Mouse (Mus musculus) liver, embryonic 16.5 days (tissue): Measurements from ENCODE around the gene Pdia4. TPM values are rescaled to one million over a fixed set of nuclear protein-coding genes. Genes with fewer than 3 reads are reported as not detected.

ENCODE experiments used
- ATAC-seq: fragments of 200-750 bp; cut with Nextera tagmentation; 2 replicates; pipeline ENCODE4 v1.8.0; 2017; ENCODE audit warnings: low read depth, mild to moderate bottlenecking, moderate number of reproducible peaks, moderate library complexity
- H3K27ac ChIP-seq: fragments of 300-500 bp; sonication (generic); 2 replicates; pipeline ENCODE4 v1.5.1; 2014; ENCODE audit warnings: mild to moderate bottlenecking, low read length
- H3K27me3 ChIP-seq: fragments of 300-500 bp; sonication (generic); 2 replicates; pipeline ENCODE4 v1.6.1; 2014; ENCODE audit warnings: low read depth, low read length, mixed read lengths; ENCODE audit not compliant: control insufficient read depth, insufficient read depth
- H3K36me3 ChIP-seq: fragments of 300-500 bp; sonication (generic); 2 replicates; pipeline ENCODE4 v1.6.1; 2014; ENCODE audit warnings: mild to moderate bottlenecking; ENCODE audit not compliant: control insufficient read depth, insufficient read depth
- H3K4me1 ChIP-seq: fragments of 300-500 bp; sonication (generic); 2 replicates; pipeline ENCODE4 v1.6.1; 2014; ENCODE audit warnings: low read depth, low read length, mixed read lengths; ENCODE audit not compliant: control insufficient read depth
- H3K4me2 ChIP-seq: fragments of 300-500 bp; sonication (generic); 2 replicates; pipeline ENCODE4 v1.6.1; 2014; ENCODE audit warnings: low read depth, low read length, mixed read lengths
- H3K4me3 ChIP-seq: fragments of 300-500 bp; sonication (generic); 2 replicates; pipeline ENCODE4 v1.5.1; 2014; ENCODE audit warnings: low read depth, mild to moderate bottlenecking, low read length
- H3K9ac ChIP-seq: fragments of 300-500 bp; sonication (generic); 2 replicates; pipeline ENCODE4 v1.6.1; 2014; ENCODE audit warnings: low read depth, low read length
- H3K9me3 ChIP-seq: fragments of 300-500 bp; sonication (generic); replicated peaks from 2 replicates; pipeline ENCODE4 v1.6.1; 2016; ENCODE audit warnings: low read length; ENCODE audit not compliant: control insufficient read depth
- WGBS: fragments of 180-500 bp; shearing (Covaris S2); extraction: QIAGEN DNeasy Blood & Tissue Kit; methylation state at CpG from one replicate; pipeline ENCODE4 v1.1.7; 2014; ENCODE audit not compliant: insufficient replicate concordance; 5-methylcytosine and 5-hydroxymethylcytosine counted together
- polyA plus RNA-seq: library from polyadenylated mRNA; unstranded; fragments of >200 nt; fragmentation: Nextera tagmentation; extraction: Ambion mirVana; gene quantifications from 2 replicates; pipeline ENCODE4 v1.2.1, GENCODE M21; 2015

Gene Pdia4
- polyA plus RNA-seq, 1 experiment from 2014 or later: 136 TPM

DNA sequence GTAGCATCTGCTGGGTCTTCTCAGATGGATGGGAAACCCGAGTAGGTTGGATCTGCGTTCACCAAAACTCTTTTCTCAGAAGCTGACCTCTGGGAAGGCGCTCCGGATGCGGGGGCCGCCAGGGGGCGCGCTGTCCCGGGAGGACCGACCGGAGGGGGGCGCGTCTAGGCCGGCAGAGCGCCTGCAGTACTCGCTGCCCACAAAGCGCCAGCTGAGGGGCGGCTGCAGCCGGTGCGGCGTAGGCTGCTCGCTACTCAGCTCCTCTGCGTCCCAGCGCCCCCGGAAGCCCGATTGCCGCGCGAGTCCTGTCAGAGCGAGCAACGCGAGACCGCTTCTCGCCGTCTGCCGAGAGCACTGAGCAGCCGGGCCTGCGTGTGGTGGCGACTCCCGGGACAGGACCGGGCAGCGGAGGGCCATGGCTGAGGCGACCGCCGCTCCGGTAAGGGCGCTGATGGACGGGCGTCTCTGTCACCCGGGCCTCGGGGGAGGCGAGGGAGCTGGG lies 22.3 kb upstream of the Pdia4 start, which contains the start of gene Zfp398:
TSS of gene Zfp398 (plus strand) at position 180 of the 502 bp plus-strand sequence.
- peak within 1 kb of the TSS; percentile 92 for H3K27ac ChIP-seq
- H3K4me1 ChIP-seq: peaks cover 26% of the 10 kb centered on the region
- no peaks in the 10 kb centered on the region for H3K27me3 ChIP-seq
- peak; percentile 94 for ATAC-seq
- H3K4me2 ChIP-seq: peak within 1 kb of the TSS; percentile 91
- H3K36me3 ChIP-seq: no peaks in the 10 kb centered on the region
- H3K4me3 ChIP-seq: peak within 1 kb of the TSS; percentile 93
- no peaks in the 10 kb centered on the region for H3K9me3 ChIP-seq
- WGBS: under 1% methylated on average over 52 of the region's 52 CpGs
- H3K9ac ChIP-seq: peak within 1 kb of the TSS; percentile 83

DNA sequence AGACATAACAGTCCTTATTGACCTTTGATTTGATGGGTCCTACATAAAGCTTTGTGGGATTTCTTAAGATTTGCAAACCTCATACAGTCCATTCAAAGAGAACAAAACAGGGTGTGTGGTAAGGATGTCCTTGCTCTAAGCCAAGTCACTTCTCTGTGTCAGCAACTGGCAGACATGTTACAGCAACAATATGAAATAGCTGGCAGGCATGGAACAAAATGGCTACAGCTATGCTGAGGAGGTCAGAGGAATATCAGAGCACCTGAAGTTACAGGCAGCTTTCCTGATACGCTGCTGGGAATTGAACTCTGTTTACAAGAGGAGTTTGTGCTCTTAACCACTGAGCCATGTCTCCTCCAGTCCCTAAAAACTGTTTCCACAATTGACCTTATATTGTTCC lies 19.0 kb upstream of the Pdia4 start:
- H3K4me3 ChIP-seq: no peak overlapping the region
- ATAC-seq: no peak
- no peak overlapping the region for H3K27ac ChIP-seq
- peaks cover 15% of the 10 kb centered on the region for H3K4me1 ChIP-seq
- WGBS: 85% methylated on average over 1 of the region's 1 CpGs
- no peak overlapping the region for H3K4me2 ChIP-seq
- no peak overlapping the region for H3K9ac ChIP-seq
- no peaks in the 10 kb centered on the region for H3K36me3 ChIP-seq
- no peaks in the 10 kb centered on the region for H3K9me3 ChIP-seq
- no peaks in the 10 kb centered on the region for H3K27me3 ChIP-seq

DNA sequence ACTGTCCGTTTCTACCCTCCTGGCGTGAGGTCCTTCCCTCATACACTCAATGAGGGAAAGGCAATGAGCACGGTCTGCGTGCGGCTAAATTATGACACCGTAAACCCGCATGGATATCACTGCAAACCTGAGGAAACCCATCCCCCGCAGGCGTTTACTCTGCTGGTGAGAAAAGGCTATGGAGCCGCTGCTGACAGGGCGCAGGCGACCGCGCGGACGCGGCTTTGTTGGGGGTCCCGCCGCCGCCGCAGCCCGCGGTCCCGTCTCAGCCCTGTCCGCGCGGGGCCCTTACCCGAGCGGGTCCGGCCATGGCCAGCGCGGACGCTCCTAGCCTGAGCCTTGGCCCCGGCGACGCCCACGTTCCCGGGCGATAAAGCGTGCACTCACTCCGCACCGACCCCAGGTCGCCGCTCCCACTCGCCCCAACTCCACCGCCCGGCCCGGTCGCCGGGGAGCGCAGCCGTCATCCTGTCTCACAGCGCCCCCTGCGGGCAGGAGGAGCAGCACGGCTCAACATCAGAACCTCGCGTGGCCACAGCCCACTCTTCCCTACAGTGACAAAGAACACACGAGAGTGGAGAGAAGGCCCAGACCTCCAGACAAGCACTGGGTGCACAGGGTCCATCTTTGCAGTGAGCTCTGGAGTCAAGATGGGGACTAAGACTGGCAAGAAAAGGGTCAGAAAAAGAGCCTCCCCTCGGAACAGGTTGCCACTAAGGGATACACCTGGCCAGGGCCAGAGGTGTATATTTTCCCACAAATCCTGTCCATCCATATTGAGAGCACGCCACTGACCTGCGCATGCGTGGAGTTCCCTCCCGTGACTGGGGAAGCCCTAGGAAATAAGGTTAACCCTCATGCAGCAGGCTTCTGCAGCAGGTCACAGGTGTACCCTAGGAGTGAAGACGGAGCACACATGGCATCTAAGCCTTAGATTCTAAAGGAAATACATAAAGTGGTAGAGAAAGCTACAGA lies 17.2 kb upstream of the Pdia4 start, which contains the start of gene Zfp786:
TSS of gene Zfp786 (minus strand) at position 764 of the 975 bp plus-strand sequence.
- Histone ChIP-seq H3K4me3 (peak within 1 kb of the TSS; percentile 86), H3K4me1 (peaks cover 10% of the 10 kb centered on the region), H3K27ac (peak within 1 kb of the TSS; percentile 50), H3K27me3 (no peaks in the 10 kb centered on the region), H3K9me3 (no peaks in the 10 kb centered on the region), H3K36me3 (no peaks in the 10 kb centered on the region), H3K9ac (peak within 1 kb of the TSS; percentile 82), H3K4me2 (peak within 1 kb of the TSS; percentile 89)
- 2% methylated on average over 63 of the region's 64 CpGs for WGBS
- peak; percentile 88 for ATAC-seq

DNA sequence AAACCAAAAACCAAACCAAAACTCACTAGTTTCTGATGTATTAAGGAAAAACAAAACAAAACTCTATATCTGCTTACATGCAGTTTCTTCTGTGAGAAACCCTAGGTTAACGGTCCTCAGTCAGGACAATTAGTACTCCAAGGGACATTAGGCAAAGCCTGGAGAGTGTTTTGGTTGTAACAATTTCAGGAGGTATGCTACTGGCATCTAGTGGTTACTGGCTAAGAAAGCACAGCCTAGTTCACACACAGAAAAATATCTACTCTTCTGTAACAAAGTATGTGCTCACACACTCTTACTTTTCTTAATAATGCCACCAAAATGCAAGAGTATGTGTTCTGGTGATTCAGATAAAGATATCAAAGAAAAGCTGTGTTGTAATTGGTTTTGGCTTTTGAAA lies 15.7 kb upstream of the Pdia4 start:
- Histone ChIP-seq H3K27me3 (no peaks in the 10 kb centered on the region), H3K4me1 (peaks cover 8% of the 10 kb centered on the region), H3K27ac (no peak overlapping the region), H3K9me3 (no peaks in the 10 kb centered on the region), H3K9ac (no peak overlapping the region), H3K4me3 (no peak overlapping the region), H3K36me3 (no peaks in the 10 kb centered on the region), H3K4me2 (no peak overlapping the region)
- ATAC-seq: no peak
- WGBS: 39% methylated on average over 1 of the region's 1 CpGs

- no peaks in the 10 kb centered on the region for H3K36me3 ChIP-seq
- no peaks in the 10 kb centered on the region for H3K9me3 ChIP-seq
- H3K4me2 ChIP-seq: no peak overlapping the region
- H3K4me1 ChIP-seq: peaks cover 8% of the 10 kb centered on the region
- H3K4me3 ChIP-seq: no peak overlapping the region
- no peaks in the 10 kb centered on the region for H3K27me3 ChIP-seq
- ATAC-seq: no peak
- no peak overlapping the region for H3K27ac ChIP-seq
- no peak overlapping the region for H3K9ac ChIP-seq
- WGBS: 82% methylated on average over 4 of the region's 4 CpGs
These were observed 14.2 kb upstream of the Pdia4 start for GRCm38 (mm10) chr6:47827462-47827861.

GRCm38 (mm10) chr6:47824241-47824640 lies 11.0 kb upstream of the Pdia4 start:
- Histone ChIP-seq H3K4me2 (no peak overlapping the region), H3K4me3 (no peak overlapping the region), H3K36me3 (no peaks in the 10 kb centered on the region), H3K9ac (no peak overlapping the region), H3K27ac (no peak overlapping the region), H3K27me3 (no peaks in the 10 kb centered on the region), H3K4me1 (peaks cover 1% of the 10 kb centered on the region; the same call in 1 of the 2 replicates), H3K9me3 (no peaks in the 10 kb centered on the region)
- ATAC-seq: no peak
- 63% methylated on average over 2 of the region's 2 CpGs for WGBS

GRCm38 (mm10) chr6:47821776-47822175 lies 8.5 kb upstream of the Pdia4 start:
- no peaks in the 10 kb centered on the region for H3K4me1 ChIP-seq
- H3K9ac ChIP-seq: no peak overlapping the region
- H3K27me3 ChIP-seq: no peaks in the 10 kb centered on the region
- no peaks in the 10 kb centered on the region for H3K36me3 ChIP-seq
- 75% methylated on average over 6 of the region's 6 CpGs for WGBS
- H3K4me2 ChIP-seq: no peak overlapping the region
- no peak overlapping the region for H3K4me3 ChIP-seq
- H3K9me3 ChIP-seq: no peaks in the 10 kb centered on the region
- no peak for ATAC-seq
- no peak overlapping the region for H3K27ac ChIP-seq

- WGBS: 76% methylated on average over 5 of the region's 5 CpGs
- no peaks in the 10 kb centered on the region for H3K27me3 ChIP-seq
- no peak overlapping the region for H3K9ac ChIP-seq
- no peaks in the 10 kb centered on the region for H3K9me3 ChIP-seq
- no peak for ATAC-seq
- no peaks in the 10 kb centered on the region for H3K4me1 ChIP-seq
- no peak overlapping the region for H3K4me3 ChIP-seq
- H3K36me3 ChIP-seq: no peaks in the 10 kb centered on the region
- H3K27ac ChIP-seq: no peak overlapping the region
- no peak overlapping the region for H3K4me2 ChIP-seq
These were observed 8.0 kb upstream of the Pdia4 start for GRCm38 (mm10) chr6:47821236-47821635.
